Mouse (Mus musculus): ENCODE measurements at regions not wholly inside any gene's neighbourhood (a gene's known extent, or its start where the extent isn't known, plus 50 kb on each side); places are given as distances from the start of the nearest gene placed in this dataset.

DNA sequence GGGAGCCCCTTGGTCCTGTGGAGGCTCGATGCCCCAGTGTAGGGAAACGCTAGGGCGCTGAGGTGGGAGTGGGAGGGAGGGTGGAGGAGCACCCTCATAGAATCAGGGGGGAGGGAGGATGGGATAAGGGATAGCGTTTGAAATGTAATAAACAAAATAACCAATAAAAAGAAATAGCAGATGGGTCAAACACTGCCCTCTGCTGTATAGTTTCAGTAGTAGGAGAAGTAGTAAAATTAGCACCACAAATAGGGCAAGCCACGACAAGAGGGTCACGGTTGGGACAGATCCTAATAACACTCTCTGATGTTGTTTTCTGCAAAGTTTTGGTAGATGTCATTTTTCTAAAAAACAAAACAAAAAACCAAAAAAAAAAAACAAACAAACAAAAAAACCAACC, 131.3 kb upstream of the Atp5g3 start:
- TF ChIP-seq CTCF (IDR thresholded peaks at IDR 0.05; ENCODE audit: control insufficient read depth, insufficient read depth, low read length): no peak
- no peak for TF ChIP-seq POLR2A (IDR thresholded peaks at IDR 0.05; ENCODE audit: borderline replicate concordance, control insufficient read depth, low read depth, low read length)
- Histone ChIP-seq H3K4me1 (ENCODE audit: control insufficient read depth, insufficient read depth, low read length) (no peaks in the 10 kb centered on the region), H3K4me3 (replicated peaks; ENCODE audit: control insufficient read depth, low read depth, low read length) (no peak overlapping the region), H3K27ac (ENCODE audit: control insufficient read depth, insufficient read depth, low read depth, low read length, poor library complexity) (no peak overlapping the region)
- WGBS: 59% methylated on average over 6 of the region's 6 CpGs

DNA sequence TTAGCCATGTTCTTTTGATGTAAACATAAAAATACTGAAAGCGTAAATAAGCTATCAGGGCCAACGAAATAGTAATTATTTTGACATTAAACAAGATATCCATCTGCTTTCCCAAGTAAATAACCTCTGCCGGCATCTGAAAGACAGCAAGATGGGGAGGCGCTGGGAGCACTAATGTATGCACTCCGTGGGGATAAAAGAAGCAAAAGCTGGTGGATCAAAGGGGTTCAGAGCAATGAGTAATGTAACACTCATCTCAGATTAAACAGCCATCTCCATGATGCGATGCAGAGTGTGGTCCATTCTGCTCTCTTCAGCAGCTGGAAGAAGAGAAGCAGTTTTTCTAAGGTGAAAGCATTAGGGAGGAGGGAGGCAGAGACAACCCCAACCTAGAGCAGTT, 128.5 kb upstream of the Atp5g3 start:
- H3K4me1 ChIP-seq (ENCODE audit: control insufficient read depth, insufficient read depth, low read length): no peaks in the 10 kb centered on the region
- H3K27ac ChIP-seq (ENCODE audit: control insufficient read depth, insufficient read depth, low read depth, low read length, poor library complexity): no peak overlapping the region
- TF ChIP-seq POLR2A (IDR thresholded peaks at IDR 0.05; ENCODE audit: borderline replicate concordance, control insufficient read depth, low read depth, low read length) (no peak), CTCF (IDR thresholded peaks at IDR 0.05; ENCODE audit: control insufficient read depth, insufficient read depth, low read length) (no peak)
- WGBS: 61% methylated on average over 6 of the region's 6 CpGs
- H3K4me3 ChIP-seq (replicated peaks; ENCODE audit: control insufficient read depth, low read depth, low read length): no peak overlapping the region

DNA sequence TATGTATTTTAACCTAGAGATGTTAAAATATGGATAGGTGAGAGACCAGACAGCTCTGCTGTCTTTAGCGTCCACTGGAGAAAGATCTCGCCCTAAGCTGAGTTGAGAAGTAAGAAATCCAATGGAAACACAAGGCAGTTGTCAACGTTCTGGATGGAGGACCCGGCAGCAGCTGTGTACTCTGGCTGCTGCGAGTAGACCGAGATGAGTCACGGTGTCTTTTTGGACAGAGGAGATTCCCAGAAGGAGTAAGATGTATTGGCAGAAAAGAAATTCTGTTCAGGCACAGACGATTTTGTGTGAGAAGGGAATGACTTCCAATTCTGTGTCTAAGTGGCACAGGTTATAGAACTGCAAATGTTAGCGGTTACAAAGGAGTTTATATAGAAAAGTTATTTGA, 124.9 kb upstream of the Atp5g3 start:
- no peak overlapping the region for H3K27ac ChIP-seq (ENCODE audit: control insufficient read depth, insufficient read depth, low read depth, low read length, poor library complexity)
- no peak overlapping the region for H3K4me3 ChIP-seq (replicated peaks; ENCODE audit: control insufficient read depth, low read depth, low read length)
- H3K4me1 ChIP-seq (ENCODE audit: control insufficient read depth, insufficient read depth, low read length): no peaks in the 10 kb centered on the region
- 88% methylated on average over 9 of the region's 9 CpGs for WGBS
- no peak for TF ChIP-seq CTCF (IDR thresholded peaks at IDR 0.05; ENCODE audit: control insufficient read depth, insufficient read depth, low read length)
- no peak for TF ChIP-seq POLR2A (IDR thresholded peaks at IDR 0.05; ENCODE audit: borderline replicate concordance, control insufficient read depth, low read depth, low read length)

DNA sequence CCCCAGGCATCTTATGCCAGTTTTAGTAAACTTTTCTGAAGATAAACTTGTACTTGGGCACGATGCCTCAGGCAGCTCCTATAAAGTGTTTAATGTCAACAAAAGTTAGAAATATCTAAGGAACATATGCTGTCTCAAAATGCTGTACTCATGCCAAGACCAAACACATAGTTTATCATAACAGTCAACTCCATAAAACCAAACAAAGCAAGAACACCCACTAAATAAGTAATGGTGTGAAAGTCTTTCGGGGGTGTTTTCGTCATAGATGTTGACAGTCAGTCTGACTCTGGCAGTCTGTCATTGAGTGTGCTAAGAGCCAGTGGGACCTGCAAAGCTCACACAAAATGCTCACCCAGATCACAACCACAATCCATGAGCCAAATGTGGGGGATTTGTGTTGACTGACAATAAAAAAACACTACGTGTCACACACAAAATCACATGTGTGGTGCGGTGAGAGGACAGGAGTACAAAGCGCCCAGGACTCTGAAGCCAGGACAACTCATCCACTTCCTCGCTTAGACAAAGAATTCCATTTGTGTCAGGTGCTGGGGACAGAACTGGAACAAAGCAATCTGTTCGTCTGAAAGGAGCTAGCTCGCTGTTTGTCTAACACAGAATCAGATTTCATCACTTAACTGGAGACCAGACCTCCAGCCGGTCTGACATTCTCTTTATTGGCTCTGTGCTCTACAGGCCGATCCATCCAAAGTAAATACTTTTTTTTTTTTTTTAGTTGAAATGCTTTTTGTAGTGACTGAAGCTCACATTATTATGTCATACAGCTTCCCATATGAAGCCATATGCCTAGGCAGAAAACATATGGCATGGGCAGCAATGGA, 121.3 kb upstream of the Atp5g3 start:
- no peaks in the 10 kb centered on the region for H3K4me1 ChIP-seq (ENCODE audit: control insufficient read depth, insufficient read depth, low read length)
- H3K4me3 ChIP-seq (replicated peaks; ENCODE audit: control insufficient read depth, low read depth, low read length): no peak overlapping the region
- H3K27ac ChIP-seq (ENCODE audit: control insufficient read depth, insufficient read depth, low read depth, low read length, poor library complexity): no peak overlapping the region
- 84% methylated on average over 11 of the region's 11 CpGs for WGBS
- no peak for TF ChIP-seq CTCF (IDR thresholded peaks at IDR 0.05; ENCODE audit: control insufficient read depth, insufficient read depth, low read length)
- TF ChIP-seq POLR2A (IDR thresholded peaks at IDR 0.05; ENCODE audit: borderline replicate concordance, control insufficient read depth, low read depth, low read length): no peak

GRCm38 (mm10) chr2:74029938-74030337, 118.8 kb upstream of the Atp5g3 start:
- no peak for TF ChIP-seq POLR2A (IDR thresholded peaks at IDR 0.05; ENCODE audit: borderline replicate concordance, control insufficient read depth, low read depth, low read length)
- TF ChIP-seq CTCF (IDR thresholded peaks at IDR 0.05; ENCODE audit: control insufficient read depth, insufficient read depth, low read length): no peak
- WGBS: 79% methylated on average over 9 of the region's 9 CpGs

GRCm38 (mm10) chr2:74027404-74028104, 116.4 kb upstream of the Atp5g3 start:
- Histone ChIP-seq H3K27ac (ENCODE audit: control insufficient read depth, insufficient read depth, low read depth, low read length, poor library complexity) (no peak overlapping the region; the same call in 1 of the 2 replicates), H3K4me1 (ENCODE audit: control insufficient read depth, insufficient read depth, low read length) (no peaks in the 10 kb centered on the region), H3K4me3 (replicated peaks; ENCODE audit: control insufficient read depth, low read depth, low read length) (no peak overlapping the region)
- TF ChIP-seq CTCF (IDR thresholded peaks at IDR 0.05; ENCODE audit: control insufficient read depth, insufficient read depth, low read length) (no peak), POLR2A (IDR thresholded peaks at IDR 0.05; ENCODE audit: borderline replicate concordance, control insufficient read depth, low read depth, low read length) (no peak)
- 64% methylated on average over 11 of the region's 11 CpGs for WGBS

More at GRCm38 (mm10) chr2:74029938-74030337, 118.8 kb upstream of the Atp5g3 start:
- no peak overlapping the region for H3K27ac ChIP-seq (ENCODE audit: control insufficient read depth, insufficient read depth, low read depth, low read length, poor library complexity)
- no peaks in the 10 kb centered on the region for H3K4me1 ChIP-seq (ENCODE audit: control insufficient read depth, insufficient read depth, low read length)
- H3K4me3 ChIP-seq (replicated peaks; ENCODE audit: control insufficient read depth, low read depth, low read length): no peak overlapping the region

DNA sequence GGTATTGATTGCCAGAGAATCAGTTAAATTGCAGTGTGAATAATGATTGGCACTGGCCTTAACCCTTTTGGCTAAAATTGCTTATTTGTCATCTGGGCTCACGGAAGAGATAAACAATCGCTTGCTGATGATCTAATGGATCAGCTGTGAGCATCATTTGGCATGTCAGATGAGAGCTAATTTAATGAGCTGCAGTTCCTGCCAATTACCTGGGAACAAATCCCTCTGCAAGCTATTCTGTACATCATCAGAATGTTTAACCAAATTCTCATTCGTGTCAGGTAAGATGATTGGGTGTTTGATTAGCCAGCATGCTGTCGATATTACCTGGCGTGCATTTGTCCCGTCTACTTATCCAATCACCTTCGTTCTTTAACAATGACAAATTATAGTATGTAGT, 104.0 kb upstream of the Atp5g3 start:
- TF ChIP-seq CTCF (IDR thresholded peaks at IDR 0.05; ENCODE audit: control insufficient read depth, insufficient read depth, low read length): no peak
- no peak for TF ChIP-seq POLR2A (IDR thresholded peaks at IDR 0.05; ENCODE audit: borderline replicate concordance, control insufficient read depth, low read depth, low read length)
- Histone ChIP-seq H3K27ac (ENCODE audit: control insufficient read depth, insufficient read depth, low read depth, low read length, poor library complexity) (no peak overlapping the region), H3K4me3 (replicated peaks; ENCODE audit: control insufficient read depth, low read depth, low read length) (no peak overlapping the region), H3K4me1 (ENCODE audit: control insufficient read depth, insufficient read depth, low read length) (no peaks in the 10 kb centered on the region)
- WGBS: 85% methylated on average over 7 of the region's 7 CpGs

DNA sequence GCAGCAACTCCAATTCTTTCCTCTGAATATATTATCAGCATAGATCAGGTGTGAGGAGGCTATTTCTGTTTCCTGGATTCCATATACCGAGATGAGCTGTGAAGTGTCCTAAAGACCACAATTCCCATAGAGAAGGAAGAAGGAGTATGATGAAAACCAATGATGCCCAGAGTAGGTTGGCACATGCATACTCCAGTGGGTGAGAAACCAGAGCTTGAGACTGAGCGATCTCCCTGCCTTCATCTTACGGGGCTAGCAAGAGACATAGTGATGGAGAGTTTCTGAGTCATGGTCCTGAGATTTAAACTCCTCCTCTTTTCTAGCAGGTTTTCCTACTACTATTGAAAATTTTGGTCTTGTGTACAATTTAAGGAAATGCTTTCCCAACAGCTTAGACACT, 103.1 kb upstream of the Atp5g3 start:
- no peak overlapping the region for H3K4me3 ChIP-seq (replicated peaks; ENCODE audit: control insufficient read depth, low read depth, low read length)
- TF ChIP-seq POLR2A (IDR thresholded peaks at IDR 0.05; ENCODE audit: borderline replicate concordance, control insufficient read depth, low read depth, low read length) (no peak), CTCF (IDR thresholded peaks at IDR 0.05; ENCODE audit: control insufficient read depth, insufficient read depth, low read length) (no peak)
- WGBS: 81% methylated on average over 3 of the region's 3 CpGs
- no peak overlapping the region for H3K27ac ChIP-seq (ENCODE audit: control insufficient read depth, insufficient read depth, low read depth, low read length, poor library complexity)
- H3K4me1 ChIP-seq (ENCODE audit: control insufficient read depth, insufficient read depth, low read length): no peaks in the 10 kb centered on the region

Measured in bone marrow, adult 2 months (tissue).